Mouse (Mus musculus) embryonic fibroblast, embryonic 13.5 days (primary cell): ENCODE data around the gene Atp2a3.

Experiments
- CTCF ChIP-seq: IDR thresholded peaks from 2 replicates; pipeline ENCODE4 v1.5.1; 2011; ENCODE audit warnings: mild to moderate bottlenecking, control low read depth, low read length, moderate library complexity, borderline replicate concordance; ENCODE audit not compliant: insufficient read depth
- POLR2A ChIP-seq: IDR thresholded peaks from 2 replicates; pipeline ENCODE4 v1.6.1; 2011; ENCODE audit warnings: low read depth, mild to moderate bottlenecking, control low read depth, low read length, moderate library complexity

DNA sequence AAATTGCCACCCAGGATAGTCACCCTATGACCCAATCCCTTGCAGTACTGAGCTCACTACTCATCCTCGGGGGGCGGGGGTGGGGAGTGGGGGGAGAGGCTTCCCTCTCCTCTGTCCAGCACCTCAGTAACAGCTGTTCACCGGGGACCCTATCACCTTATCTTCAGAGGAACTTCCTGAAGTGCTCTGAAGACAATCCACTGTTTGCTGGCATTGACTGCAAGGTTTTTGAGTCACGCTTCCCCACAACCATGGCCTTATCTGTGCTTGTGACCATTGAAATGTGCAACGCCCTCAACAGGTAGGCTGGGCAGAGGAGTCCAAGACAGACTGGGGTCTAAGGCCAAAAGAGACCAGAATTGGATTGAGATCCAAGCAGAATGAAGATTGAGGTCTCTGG lies 26.8 kb downstream of the Atp2a3 start:
- TF ChIP-seq CTCF (no peak), POLR2A (no peak)
